Mouse (Mus musculus) adrenal gland, adult 8-10 months (tissue): Measurements from ENCODE around the gene Gm3115. TPM values are rescaled to one million over a fixed set of nuclear protein-coding genes. Genes with fewer than 3 reads are reported as not detected.
"Not testable (repeated sequence)": the region's sequence is repeated elsewhere in the genome, so short reads cannot be mapped to it uniquely, and the experiment has no call there.

Experiments used
- DNase-seq: peaks from one replicate; pipeline ENCODE4 v3.0.0; 2022
- total RNA-seq, 4 experiments: library from RNA; stranded (reverse); gene quantifications; 2 replicates each; pipeline ENCODE4 v1.2.4; 2022

Gm3115 gene
- not detected for total RNA-seq

GRCm38 (mm10) chr14:4083820-4084219, at the start of gene Gm3115:
Gm3115 (plus strand) TSS chr14:4084120.
- not testable (repeated sequence) for DNase-seq

- not testable (repeated sequence) for DNase-seq
Observed at GRCm38 (mm10) chr14:4110426-4110825, 26.5 kb downstream of the Gm3115 start, which contains the start of gene Gm8108. Gm8108 (plus strand) TSS chr14:4110526.

- DNase-seq: not testable (repeated sequence)
Observed at GRCm38 (mm10) chr14:4141646-4142045, 57.7 kb downstream of the Gm3115 start.

Other genes starting within 250 kb of the Gm3115 start
- under 1 TPM in 1 of 4 experiments, not detected in 3; 0.17 TPM for gene Gm3033, start 237.9 kb upstream of the Gm3115 start, total RNA-seq
- not detected for gene Gm2916, start 199.9 kb upstream of the Gm3115 start, total RNA-seq
- not detected for gene Gm3029, start 152.4 kb upstream of the Gm3115 start, total RNA-seq
- gene Gm3095, start 120.6 kb upstream of the Gm3115 start, total RNA-seq: not detected
- gene Gm3099, start 85.7 kb upstream of the Gm3115 start, total RNA-seq: not detected
- under 1 TPM in 2 of 4 experiments, not detected in 2; 0.34 to 0.48 TPM for gene Gm5796, start 60.2 kb upstream of the Gm3115 start, total RNA-seq
- under 1 TPM in 2 of 4 experiments, not detected in 2; 0.31 to 0.37 TPM for gene Gm8108, start 26.4 kb downstream of the Gm3115 start, total RNA-seq
- gene Gm3127, start 80.9 kb downstream of the Gm3115 start, total RNA-seq: not detected
- gene Gm2974, start 98.5 kb downstream of the Gm3115 start, total RNA-seq: not detected
- not detected for gene Gm3138, start 165.5 kb downstream of the Gm3115 start, total RNA-seq
- not detected for gene Gm3149, start 233.2 kb downstream of the Gm3115 start, total RNA-seq